Mouse (Mus musculus) left cerebral cortex, postnatal 14 days (tissue): ENCODE measurements at regions not wholly inside any gene's neighbourhood (a gene's known extent, or its start where the extent isn't known, plus 50 kb on each side); places are given as distances from the start of the nearest gene placed in this dataset.

Experiments used
- DNase-seq, 2 experiments: peaks; one replicate each; pipeline ENCODE4 v3.0.0; 2021 to 2022; ENCODE audit warnings: low spot score in 2 of 2, mixed read lengths in 1 of 2
- intact Hi-C: fragments of 180-260 bp; cut with DNase I; formaldehyde crosslinking; loops from one replicate; pipeline ENCODE4 v1.15.1; 2025

DNA sequence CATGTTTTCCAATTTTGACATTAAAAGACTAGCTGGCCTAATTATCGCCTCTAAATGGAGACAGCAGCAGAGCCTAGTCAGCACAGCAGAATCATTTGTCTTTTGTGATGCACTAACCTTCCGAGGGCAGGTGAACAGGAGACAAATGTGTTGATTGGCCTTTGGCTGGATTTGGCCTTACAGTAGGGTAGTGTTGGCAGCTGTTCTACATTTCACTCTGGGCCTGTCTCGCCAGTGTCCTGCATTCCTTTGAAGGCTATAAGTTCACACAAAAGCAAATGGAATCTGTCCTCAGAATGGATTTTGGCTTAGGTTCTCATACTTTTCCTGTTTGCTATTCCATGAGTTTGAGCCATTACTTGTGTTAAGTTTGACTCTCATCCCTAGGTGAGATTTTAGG, 297.9 kb downstream of the C1d start:
- intact Hi-C loops: no loop called here

DNA sequence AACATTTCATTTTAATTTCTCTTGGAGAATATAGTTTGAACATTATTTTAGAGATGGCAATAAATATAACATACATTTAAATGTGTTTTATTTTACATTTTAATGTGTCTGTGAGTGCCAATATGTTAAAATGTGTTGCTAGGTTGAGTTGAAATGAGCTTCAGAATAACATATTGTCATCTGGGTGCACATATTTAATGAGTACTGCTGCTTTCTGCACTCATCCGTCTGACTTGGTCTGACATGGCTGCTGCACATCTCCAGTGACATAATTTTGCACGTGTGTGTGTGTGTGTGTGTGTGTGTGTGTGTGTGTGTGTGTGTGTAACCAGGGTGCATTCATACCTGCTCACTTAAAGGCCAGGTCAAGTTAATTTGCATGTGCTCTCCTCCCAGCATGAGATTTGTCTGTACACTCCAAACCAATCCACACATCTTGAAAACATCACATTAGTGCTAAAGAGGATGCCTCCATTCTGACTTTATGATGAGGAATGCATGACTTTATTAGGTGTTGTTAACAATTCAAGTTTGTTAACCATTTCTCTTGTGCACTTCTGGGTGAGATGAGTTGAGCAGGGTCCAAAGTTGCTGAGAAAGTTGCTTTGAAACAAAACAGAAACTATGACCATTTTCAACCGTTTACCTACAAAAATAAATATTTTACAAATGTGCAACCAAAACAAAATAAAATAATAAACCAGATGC, 334.6 kb downstream of the C1d start:
- intact Hi-C loops: no loop called here

More for the DNA sequence above, 297.9 kb downstream of the C1d start:
- no peak for DNase-seq

GRCm38 (mm10) chr11:17603726-17604493, 346.5 kb downstream of the C1d start:
- intact Hi-C loops: no loop called here
- DNase-seq: no peak

More for the DNA sequence above, 334.6 kb downstream of the C1d start:
- no peak for DNase-seq

DNA sequence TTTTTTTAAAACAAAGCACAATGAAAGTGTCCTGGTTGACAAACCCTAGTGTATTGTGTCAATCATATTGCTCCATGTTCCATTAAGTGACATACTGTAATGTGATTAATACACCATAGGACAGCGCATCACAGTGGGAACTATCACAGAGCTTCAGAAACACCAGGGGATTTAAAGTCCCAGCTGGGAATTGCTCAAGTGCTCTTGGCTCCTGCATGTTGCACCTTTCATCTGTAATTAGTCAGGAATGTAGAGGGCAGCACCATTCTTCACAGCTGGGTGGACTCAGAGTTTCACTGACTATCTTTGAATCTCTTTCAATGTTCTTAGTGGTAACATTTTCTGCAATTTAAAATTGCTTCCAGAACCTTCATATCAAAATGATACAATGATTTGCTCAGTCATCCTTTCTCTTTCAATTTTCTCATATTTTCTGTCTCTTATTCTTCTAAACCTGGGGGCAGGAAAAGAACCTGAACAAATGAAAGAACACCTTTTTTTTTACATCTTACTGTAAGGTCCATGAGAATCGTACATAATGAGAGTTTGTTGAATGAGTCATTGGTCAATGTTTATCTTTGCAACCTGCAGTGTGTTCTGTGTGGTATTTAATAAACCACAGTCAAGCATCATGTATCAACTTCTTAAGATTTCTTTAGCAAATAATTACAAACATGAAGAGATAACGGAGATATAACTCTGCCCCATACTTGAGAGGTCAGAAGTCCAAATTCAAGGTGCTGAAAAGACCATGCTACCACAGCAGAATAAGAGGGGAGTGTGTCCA, 333.0 kb downstream of the Etaa1 start:
- no peak for DNase-seq
- intact Hi-C loops: no loop called here

- intact Hi-C loops: no loop called here
- no peak for DNase-seq
Measured at GRCm38 (mm10) chr11:17629541-17630171, 324.0 kb downstream of the Etaa1 start.

- no peak for DNase-seq
- intact Hi-C loops: no loop called here
Measured at GRCm38 (mm10) chr11:17630172-17630553, 323.5 kb downstream of the Etaa1 start.

GRCm38 (mm10) chr11:17637158-17637557, 316.5 kb downstream of the Etaa1 start:
- intact Hi-C loops: no loop called here
- no peak for DNase-seq

- no peak for DNase-seq
- intact Hi-C loops: no loop called here
Measured at GRCm38 (mm10) chr11:17639922-17640321, 313.8 kb downstream of the Etaa1 start.

GRCm38 (mm10) chr11:17647441-17647840, 306.2 kb downstream of the Etaa1 start:
- intact Hi-C loops: no loop called here
- DNase-seq: no peak

DNA sequence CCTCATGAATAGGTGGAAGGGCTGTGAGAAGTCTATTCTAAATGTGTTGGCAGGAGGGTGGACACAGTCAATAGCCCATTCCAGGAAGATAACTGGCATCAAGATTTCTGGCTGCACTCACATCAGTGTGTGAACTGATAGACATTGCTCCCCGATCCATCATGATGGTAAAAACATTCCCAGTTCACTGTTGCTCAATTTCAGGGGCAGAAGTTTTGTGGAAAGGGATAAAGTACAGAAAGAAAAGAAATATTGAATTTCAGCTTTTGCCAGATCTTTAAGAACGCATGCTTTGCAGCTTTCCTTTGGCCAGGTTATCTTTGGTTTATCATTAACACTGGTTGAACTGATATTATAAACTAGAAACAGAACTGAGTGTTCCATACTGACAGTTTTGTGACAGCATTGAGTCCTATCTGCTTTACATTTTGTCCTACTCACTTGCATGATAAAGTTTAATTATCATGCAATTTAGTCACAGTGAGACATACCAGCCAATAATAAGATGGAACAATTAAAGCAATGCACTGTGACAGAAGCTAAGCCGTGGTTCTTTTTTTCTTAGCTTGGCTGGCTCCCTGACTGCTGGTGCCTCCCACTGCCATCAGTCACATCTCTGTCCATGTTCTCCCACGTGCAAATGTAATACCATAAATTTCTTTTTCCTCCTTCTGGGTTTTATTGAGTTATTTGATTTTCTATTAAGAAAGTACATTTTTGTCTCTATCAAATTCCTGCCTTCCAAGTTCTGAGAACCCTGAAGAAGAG, 302.1 kb downstream of the Etaa1 start:
- DNase-seq: no peak
- intact Hi-C loops: no loop called here

GRCm38 (mm10) chr11:17655840-17656239, 297.8 kb downstream of the Etaa1 start:
- DNase-seq: peak; percentile 46 to 79
- intact Hi-C loops: no loop called here

- intact Hi-C loops: no loop called here
- DNase-seq: no peak
Measured at GRCm38 (mm10) chr11:17657720-17658119, 296.0 kb downstream of the Etaa1 start.

DNA sequence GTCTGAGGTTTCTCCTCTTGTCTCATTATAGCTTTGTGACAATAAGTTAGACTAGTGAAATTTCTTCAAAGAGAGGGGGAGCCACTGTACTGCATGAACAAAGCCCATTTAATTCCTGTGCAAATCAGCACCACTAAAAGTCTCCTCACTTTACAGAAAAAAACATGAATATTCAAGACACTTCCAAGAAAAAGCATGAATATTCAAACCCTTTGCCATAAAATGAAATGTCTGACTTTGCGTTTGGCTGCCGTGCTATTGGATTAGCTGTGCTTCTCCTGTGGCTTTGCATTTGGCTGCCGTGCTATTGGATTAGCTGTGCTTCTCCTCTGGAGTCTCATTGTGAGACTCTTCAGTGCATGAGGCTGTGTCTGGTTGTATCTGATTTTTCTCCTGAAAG, 295.4 kb downstream of the Etaa1 start:
- intact Hi-C loops: no loop called here
- DNase-seq: peak; percentile 7 to 41

GRCm38 (mm10) chr11:17658717-17659116, 295.0 kb downstream of the Etaa1 start:
- DNase-seq: no peak
- intact Hi-C loops: no loop called here

DNA sequence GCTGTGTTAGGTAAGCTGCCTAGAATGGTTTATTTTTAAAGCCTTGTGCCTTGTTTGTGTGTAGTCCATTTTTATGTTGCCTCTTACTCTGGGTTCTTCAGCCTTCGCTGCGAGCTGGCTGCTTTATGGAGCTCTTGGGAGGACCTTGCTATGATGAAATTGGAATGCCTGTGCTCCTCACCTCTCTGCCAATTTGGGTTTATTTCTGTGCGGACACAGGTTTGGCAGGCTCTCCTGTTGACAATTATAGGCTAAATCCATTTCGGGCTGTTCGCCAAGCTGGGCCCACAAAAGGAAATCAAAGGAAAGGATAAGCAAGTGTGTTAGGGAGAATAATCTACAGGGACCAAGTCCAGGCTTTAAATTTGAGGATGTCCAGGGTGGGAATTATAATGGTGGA, 289.8 kb downstream of the Etaa1 start:
- intact Hi-C loops: no loop called here
- peak in 1 of 2 experiments; percentile 13 for DNase-seq

GRCm38 (mm10) chr11:17665624-17666552, 287.8 kb downstream of the Etaa1 start:
- intact Hi-C loops: no loop called here

GRCm38 (mm10) chr11:17680998-17681397, 272.7 kb downstream of the Etaa1 start:
- DNase-seq: no peak
- intact Hi-C loops: no loop called here

More at GRCm38 (mm10) chr11:17665624-17666552, 287.8 kb downstream of the Etaa1 start:
- no peak for DNase-seq

- intact Hi-C loops: no loop called here
- peak; percentile 18 to 48 for DNase-seq
Measured at GRCm38 (mm10) chr11:17685711-17686113, 268.0 kb downstream of the Etaa1 start.
